Mouse (Mus musculus) embryonic facial prominence, embryonic 11.5 days (tissue): ENCODE measurements at regions not wholly inside any gene's neighbourhood (a gene's known extent, or its start where the extent isn't known, plus 50 kb on each side); places are given as distances from the start of the nearest gene placed in this dataset.

Experiments used
- ATAC-seq: fragments of 200-750 bp; cut with Nextera tagmentation; replicated peaks from 2 replicates; pipeline ENCODE4 v1.8.0; 2017; ENCODE audit warnings: low read depth; ENCODE audit not compliant: insufficient number of reproducible peaks, low FRiP score, low TSS enrichment
- DNase-seq: peaks from one replicate; pipeline ENCODE4 v3.0.0-alpha.2; 2015; ENCODE audit warnings: low spot score
- H3K27ac ChIP-seq: fragments of 300-500 bp; sonication (generic); replicated peaks from 2 replicates; pipeline ENCODE4 v1.5.1; 2014; ENCODE audit warnings: mild to moderate bottlenecking, low read depth, low read length, control low read depth
- H3K27me3 ChIP-seq: fragments of 300-500 bp; sonication (generic); 2 replicates; pipeline ENCODE4 v1.6.1; 2014; ENCODE audit warnings: mild to moderate bottlenecking, low read length, moderate library complexity, mixed read lengths; ENCODE audit not compliant: control insufficient read depth, insufficient read depth
- H3K36me3 ChIP-seq: fragments of 300-500 bp; sonication (generic); replicated peaks from 2 replicates; pipeline ENCODE4 v1.6.1; 2014; ENCODE audit warnings: low read depth, mild to moderate bottlenecking, low read length, moderate library complexity, mixed read lengths; ENCODE audit not compliant: control insufficient read depth, insufficient read depth
- H3K4me1 ChIP-seq: fragments of 300-500 bp; sonication (generic); 2 replicates; pipeline ENCODE4 v1.6.1; 2014; ENCODE audit warnings: low read length, mixed read lengths; ENCODE audit not compliant: control insufficient read depth, insufficient read depth
- H3K4me2 ChIP-seq: fragments of 300-500 bp; sonication (generic); 2 replicates; pipeline ENCODE4 v1.6.1; 2014; ENCODE audit warnings: low read depth, mild to moderate bottlenecking, control low read depth, low read length, moderate library complexity
- H3K4me3 ChIP-seq: fragments of 300-500 bp; sonication (generic); 2 replicates; pipeline ENCODE4 v1.5.1; 2014; ENCODE audit warnings: low read depth, low read length, control low read depth
- H3K9ac ChIP-seq: fragments of 300-500 bp; sonication (generic); replicated peaks from 2 replicates; pipeline ENCODE4 v1.6.1; 2014; ENCODE audit warnings: mild to moderate bottlenecking, control low read depth, low read length
- H3K9me3 ChIP-seq: fragments of 300-500 bp; sonication (generic); replicated peaks from 2 replicates; pipeline ENCODE4 v1.6.1; 2016; ENCODE audit warnings: mild to moderate bottlenecking, low read length, inconsistent platforms, mixed read lengths; ENCODE audit not compliant: control insufficient read depth
- WGBS: fragments of 180-500 bp; shearing (Covaris S2); extraction: QIAGEN DNeasy Blood & Tissue Kit; methylation state at CpG from one replicate; pipeline ENCODE4 v1.1.7; 2014; 5-methylcytosine and 5-hydroxymethylcytosine counted together

DNA sequence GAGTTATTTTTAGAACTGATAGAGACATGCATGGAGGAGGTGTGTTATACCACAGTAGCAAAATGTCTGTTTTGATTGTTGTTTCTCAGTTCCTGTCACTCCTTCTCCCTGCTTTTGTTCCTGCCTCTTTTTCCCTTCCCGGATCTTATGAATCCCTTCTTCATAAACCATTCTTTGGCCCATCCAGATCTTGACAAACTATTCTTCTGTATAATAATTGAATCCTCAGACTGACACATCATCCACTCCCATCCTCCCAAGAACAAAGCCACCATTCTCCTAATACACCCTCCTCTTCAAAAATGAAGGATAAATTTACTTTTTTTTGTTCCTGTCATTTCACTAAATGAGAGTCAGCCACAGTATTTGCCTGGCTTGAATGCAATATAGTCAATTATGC is 1543.8 kb upstream of the Tenm2 start:
- ATAC-seq, result no peak
- H3K4me3 ChIP-seq, result no peak overlapping the region
- H3K27ac ChIP-seq, result no peak overlapping the region
- no peaks in the 10 kb centered on the region for H3K9me3 ChIP-seq
- DNase-seq, result no peak
- H3K4me1 ChIP-seq, result no peaks in the 10 kb centered on the region
- no peaks in the 10 kb centered on the region for H3K27me3 ChIP-seq
- no peaks in the 10 kb centered on the region for H3K36me3 ChIP-seq
- no peak overlapping the region for H3K9ac ChIP-seq
- H3K4me2 ChIP-seq, result no peak overlapping the region
- WGBS, result 81% methylated on average over 1 of the region's 1 CpGs

DNA sequence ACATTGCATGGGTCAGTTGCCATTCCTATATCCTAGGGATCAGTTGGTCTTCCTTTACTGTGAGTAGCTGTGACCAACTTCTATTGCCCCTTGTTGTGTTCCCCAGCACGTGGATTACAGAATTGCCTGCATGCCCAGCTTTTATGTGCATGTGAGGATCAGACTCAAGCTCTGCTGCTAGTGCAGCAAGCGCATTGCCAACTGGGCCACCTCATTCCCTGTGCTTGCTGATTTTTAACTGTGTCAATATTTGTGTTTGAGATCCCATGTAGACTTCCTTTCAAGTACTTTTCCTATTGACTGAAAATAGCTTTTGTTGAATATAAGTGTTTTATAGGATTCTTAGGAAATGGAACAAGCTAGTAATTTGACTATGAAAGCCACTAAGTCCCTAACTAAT is 1526.5 kb upstream of the Tenm2 start:
- H3K27ac ChIP-seq, result no peak overlapping the region
- no peaks in the 10 kb centered on the region for H3K36me3 ChIP-seq
- no peak for ATAC-seq
- H3K9me3 ChIP-seq, result no peaks in the 10 kb centered on the region
- no peaks in the 10 kb centered on the region for H3K27me3 ChIP-seq
- no peak overlapping the region for H3K4me3 ChIP-seq
- WGBS, result 76% methylated on average over 2 of the region's 2 CpGs
- no peak overlapping the region for H3K9ac ChIP-seq
- H3K4me2 ChIP-seq, result no peak overlapping the region
- no peaks in the 10 kb centered on the region for H3K4me1 ChIP-seq
- no peak for DNase-seq

DNA sequence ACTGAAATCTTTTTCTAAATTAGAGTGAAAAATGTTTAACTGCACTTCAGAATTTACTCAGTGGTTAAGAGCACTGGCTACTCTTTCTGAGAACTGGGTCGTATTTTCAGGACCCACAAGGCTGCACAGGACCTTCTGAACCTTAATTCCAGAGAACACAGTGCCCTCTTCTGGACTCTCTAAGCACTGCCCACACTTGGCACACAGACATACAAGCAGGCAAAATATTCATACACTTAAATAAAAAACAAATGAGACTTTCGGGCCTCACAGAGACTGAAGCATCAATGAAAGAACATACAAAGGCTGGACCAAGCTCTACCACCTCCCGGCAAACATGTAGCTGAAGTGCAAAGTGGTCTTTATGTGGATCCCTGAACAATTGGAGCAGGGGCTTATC is 1511.8 kb upstream of the Tenm2 start:
- Histone ChIP-seq H3K9me3 (no peaks in the 10 kb centered on the region), H3K4me2 (no peak overlapping the region), H3K9ac (no peak overlapping the region), H3K4me3 (no peak overlapping the region), H3K27me3 (no peaks in the 10 kb centered on the region), H3K27ac (no peak overlapping the region), H3K36me3 (no peaks in the 10 kb centered on the region), H3K4me1 (no peaks in the 10 kb centered on the region)
- DNase-seq (peak; percentile 56), ATAC-seq (no peak)
- 41% methylated on average over 3 of the region's 3 CpGs for WGBS

DNA sequence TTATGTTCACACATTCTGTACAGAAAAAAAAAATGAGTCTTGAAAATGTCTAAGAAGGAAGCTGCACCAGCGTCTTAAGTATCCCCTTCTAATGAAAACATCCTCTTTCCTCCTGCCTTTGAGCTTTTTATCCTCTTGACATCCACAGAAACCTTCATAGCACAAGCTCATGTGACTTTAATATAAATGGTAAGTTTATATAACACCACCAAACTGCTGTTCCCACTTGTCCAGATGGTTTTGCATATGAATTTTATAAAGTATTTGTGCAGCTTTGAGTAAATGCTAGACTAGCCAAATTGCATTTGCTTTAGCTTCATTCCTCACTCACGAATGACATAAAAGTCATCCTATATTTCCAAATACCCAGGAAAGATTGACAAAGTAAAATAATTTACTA is 1493.3 kb upstream of the Tenm2 start:
- Histone ChIP-seq H3K4me2 (no peak overlapping the region), H3K27me3 (no peaks in the 10 kb centered on the region), H3K27ac (no peak overlapping the region), H3K9ac (no peak overlapping the region), H3K36me3 (no peaks in the 10 kb centered on the region), H3K4me3 (no peak overlapping the region), H3K9me3 (no peaks in the 10 kb centered on the region), H3K4me1 (no peaks in the 10 kb centered on the region)
- ATAC-seq, result no peak
- 42% methylated on average over 2 of the region's 2 CpGs for WGBS
- no peak for DNase-seq

DNA sequence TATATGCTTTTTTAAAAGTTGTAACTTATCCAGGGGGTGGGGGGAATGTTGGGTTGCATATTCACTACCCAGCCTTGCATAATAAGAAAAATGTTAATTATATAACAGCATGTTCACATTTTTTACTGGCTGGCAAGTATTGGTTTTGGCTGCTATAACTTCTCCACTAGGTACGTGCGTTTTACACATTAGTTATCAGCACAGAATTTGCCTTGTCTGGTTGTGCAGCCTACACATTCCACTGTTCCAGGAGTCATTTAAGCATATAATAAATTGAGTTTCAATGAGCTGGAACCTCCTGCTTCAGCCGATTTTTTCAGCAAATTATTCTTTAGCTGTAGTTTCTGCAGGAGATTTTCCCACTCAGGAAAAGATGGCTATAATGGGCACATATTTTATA is 1479.9 kb upstream of the Tenm2 start:
- no peaks in the 10 kb centered on the region for H3K36me3 ChIP-seq
- ATAC-seq (no peak), DNase-seq (no peak)
- H3K27me3 ChIP-seq, result no peaks in the 10 kb centered on the region
- H3K9me3 ChIP-seq, result no peaks in the 10 kb centered on the region
- WGBS, result 87% methylated on average over 3 of the region's 3 CpGs
- no peak overlapping the region for H3K4me3 ChIP-seq
- H3K4me2 ChIP-seq, result no peak overlapping the region
- H3K4me1 ChIP-seq, result no peaks in the 10 kb centered on the region
- no peak overlapping the region for H3K9ac ChIP-seq
- H3K27ac ChIP-seq, result no peak overlapping the region

DNA sequence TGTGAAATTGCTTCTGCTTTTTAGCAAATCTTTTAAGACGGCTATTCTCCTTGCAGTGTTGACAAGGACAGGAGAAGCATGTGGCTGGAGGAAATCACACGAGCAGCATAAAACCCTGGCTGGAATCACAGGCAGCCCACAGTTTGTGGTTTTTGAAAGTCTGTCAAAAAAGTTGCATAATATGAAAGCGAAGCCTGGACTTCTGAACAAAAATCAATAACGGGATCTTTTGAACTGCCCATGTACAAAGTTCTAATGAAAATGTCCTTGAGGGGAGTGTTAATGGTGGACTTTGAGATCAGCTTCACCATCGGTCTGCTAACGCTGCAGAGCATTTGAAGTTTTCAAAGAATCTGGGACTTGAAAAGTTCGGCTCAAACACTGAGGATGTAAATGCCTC is 1445.5 kb upstream of the Tenm2 start:
- WGBS, result 62% methylated on average over 7 of the region's 7 CpGs
- no peaks in the 10 kb centered on the region for H3K27me3 ChIP-seq
- DNase-seq, result no peak
- H3K36me3 ChIP-seq, result no peaks in the 10 kb centered on the region
- H3K9ac ChIP-seq, result no peak overlapping the region
- H3K27ac ChIP-seq, result no peak overlapping the region
- H3K9me3 ChIP-seq, result no peaks in the 10 kb centered on the region
- H3K4me1 ChIP-seq, result no peaks in the 10 kb centered on the region
- ATAC-seq, result no peak
- H3K4me3 ChIP-seq, result no peak overlapping the region
- H3K4me2 ChIP-seq, result no peak overlapping the region

DNA sequence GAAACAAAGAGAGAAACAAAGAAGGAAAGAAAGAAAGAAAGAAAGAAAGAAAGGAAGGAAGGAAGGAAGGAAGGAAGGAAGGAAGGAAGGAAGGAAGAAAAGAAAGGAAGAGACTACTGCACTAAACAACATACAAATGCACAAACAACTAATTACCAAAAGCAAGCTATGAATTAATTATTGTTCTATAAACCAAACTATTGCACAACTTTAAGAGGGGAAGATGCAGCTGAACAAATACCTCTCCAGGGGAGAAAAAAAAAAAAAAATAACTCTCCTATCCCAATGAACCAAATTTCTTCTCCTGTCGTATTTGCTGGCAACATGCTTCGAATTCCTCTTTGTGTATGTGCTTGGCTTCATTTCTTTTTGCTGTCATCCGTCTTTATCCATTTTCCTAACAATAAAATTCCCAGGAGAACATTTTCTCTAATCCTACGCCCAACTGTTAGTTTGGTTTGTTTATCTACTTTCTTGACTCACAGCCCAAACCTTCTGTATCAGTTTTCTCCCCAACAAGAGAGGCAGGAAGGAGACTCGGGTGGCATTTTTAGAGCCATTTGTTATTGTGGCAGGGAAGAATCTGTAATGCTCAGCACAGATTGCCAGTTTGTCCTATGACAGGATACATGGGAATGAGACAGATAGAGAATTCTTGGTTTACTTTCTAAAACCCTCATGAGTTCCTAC is 1437.7 kb upstream of the Tenm2 start:
- WGBS, result 62% methylated on average over 5 of the region's 5 CpGs
- Histone ChIP-seq H3K4me1 (no peaks in the 10 kb centered on the region), H3K9ac (no peak overlapping the region), H3K9me3 (no peaks in the 10 kb centered on the region), H3K27me3 (no peaks in the 10 kb centered on the region), H3K4me3 (no peak overlapping the region), H3K27ac (no peak overlapping the region), H3K36me3 (no peaks in the 10 kb centered on the region), H3K4me2 (no peak overlapping the region)
- DNase-seq (no peak), ATAC-seq (no peak)
